Mouse (Mus musculus) kidney, adult 2 months (tissue): ENCODE measurements at regions not wholly inside any gene's neighbourhood (a gene's known extent, or its start where the extent isn't known, plus 50 kb on each side); places are given as distances from the start of the nearest gene placed in this dataset.

ENCODE experiments used
- CTCF ChIP-seq: fragments of 200-500 bp; conservative IDR thresholded peaks from 2 replicates; pipeline ENCODE4 v1.5.1; 2011; ENCODE audit warnings: low read depth, mild to moderate bottlenecking, control low read depth, low read length, moderate library complexity, mixed read lengths; ENCODE audit not compliant: insufficient read depth, insufficient read length
- POLR2A ChIP-seq: fragments of 200-500 bp; IDR thresholded peaks from one replicate; pipeline ENCODE4 v1.6.1; 2011; ENCODE audit warnings: low read depth, low read length, control low read depth

- TF ChIP-seq CTCF, result no peak
- TF ChIP-seq POLR2A, result no peak
Observed at GRCm38 (mm10) chr13:6465911-6466419, 82.0 kb upstream of the Pitrm1 start.
